Comparison of ENCODE assay signal across 8 mouse cellular contexts in the genomic region with DNA sequence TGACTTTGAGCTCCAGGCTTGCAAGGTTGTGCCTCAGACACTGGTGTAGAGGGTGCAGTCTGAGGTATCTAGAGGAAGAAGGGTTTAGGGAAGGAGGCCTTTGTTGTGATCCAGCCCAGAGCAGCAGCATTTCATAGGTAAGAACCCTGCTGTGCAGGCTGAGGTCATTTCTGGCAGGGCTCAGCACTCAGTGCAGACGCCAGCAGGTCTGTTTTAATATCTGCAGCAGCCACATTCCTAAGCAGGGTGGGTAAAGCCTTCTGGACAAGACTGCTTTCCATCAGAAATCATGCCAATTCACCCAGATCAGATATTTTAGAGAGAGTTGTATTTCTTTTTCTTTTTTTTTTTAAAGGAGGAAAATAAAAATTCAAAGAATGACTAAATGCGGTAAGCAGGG.
DNase-seq lines count a peak whose midpoint lies in the region; ATAC-seq and TF ChIP-seq lines count a peak whose summit lies in the region.

No protein-coding gene starts in this region.

- H3K27ac ChIP-seq in kidney, embryonic 15.5 days = peak overlapping the region; percentile 55
- H3K27ac ChIP-seq in cerebellum, adult 2 months (ENCODE audit: insufficient read depth, low read length) = peak overlapping the region; percentile 90
- H3K27ac ChIP-seq in heart, embryonic 12.5 days (ENCODE audit: poor library complexity, severe bottlenecking) = peak overlapping the region; percentile 73

- H3K27me3 ChIP-seq in kidney, embryonic 15.5 days = no peaks in the 10 kb centered on the region
- no peaks in the 10 kb centered on the region for H3K27me3 ChIP-seq in cerebellum, adult 2 months (ENCODE audit: control insufficient read depth, insufficient read depth, low read length)
- no peaks in the 10 kb centered on the region for H3K27me3 ChIP-seq in heart, embryonic 12.5 days (replicated peaks)

- no peak overlapping the region for H3K9ac ChIP-seq in kidney, embryonic 15.5 days
- H3K9ac ChIP-seq in heart, embryonic 12.5 days = no peak overlapping the region

- no peak overlapping the region for H3K4me2 ChIP-seq in kidney, embryonic 15.5 days
- H3K4me2 ChIP-seq in heart, embryonic 12.5 days = no peak overlapping the region

- TF ChIP-seq CTCF in cerebellum, adult 2 months (IDR thresholded peaks at IDR 0.05; ENCODE audit: borderline replicate concordance, insufficient read depth, low read depth, low read length) = no peak

- no peaks in the 10 kb centered on the region for H3K9me3 ChIP-seq in kidney, embryonic 15.5 days (replicated peaks)
- no peaks in the 10 kb centered on the region for H3K9me3 ChIP-seq in heart, embryonic 12.5 days (replicated peaks)

- H3K4me1 ChIP-seq in kidney, embryonic 15.5 days = peaks cover 23% of the 10 kb centered on the region; the same call in 1 of the 2 replicates
- peaks cover 29% of the 10 kb centered on the region; the same call in 1 of the 2 replicates for H3K4me1 ChIP-seq in cerebellum, adult 2 months (ENCODE audit: control insufficient read depth, insufficient read depth, low read length)
- H3K4me1 ChIP-seq in heart, embryonic 12.5 days (replicated peaks) = peaks cover 85% of the 10 kb centered on the region

- H3K4me3 ChIP-seq in kidney, embryonic 15.5 days (replicated peaks) = no peak overlapping the region
- H3K4me3 ChIP-seq in cerebellum, adult 2 months (replicated peaks; ENCODE audit: insufficient read depth, low read depth, low read length) = no peak overlapping the region
- no peak overlapping the region for H3K4me3 ChIP-seq in heart, embryonic 12.5 days

- ATAC-seq in kidney, embryonic 15.5 days (replicated peaks; ENCODE audit: low FRiP score) = peak; percentile 48; the same call in 1 of the 2 replicates
- peak; percentile 42; the same call in 1 of the 2 replicates for ATAC-seq in heart, embryonic 12.5 days (ENCODE audit: insufficient number of reproducible peaks, low FRiP score)
- no peak for ATAC-seq in megakaryocyte progenitor cell, adult 5-6 weeks (replicated peaks; ENCODE audit: poor library complexity)
- no peak for ATAC-seq in granulocyte monocyte progenitor cell, adult 5-6 weeks (replicated peaks; ENCODE audit: poor library complexity, severe bottlenecking)

- H3K36me3 ChIP-seq in kidney, embryonic 15.5 days = no peaks in the 10 kb centered on the region
- H3K36me3 ChIP-seq in heart, embryonic 12.5 days = no peaks in the 10 kb centered on the region

- no peak for TF ChIP-seq POLR2A in cerebellum, adult 2 months (IDR thresholded peaks at IDR 0.05; ENCODE audit: borderline replicate concordance, insufficient read depth, low read length)

- WGBS in kidney, embryonic 15.5 days = 57% methylated on average over 2 of the region's 2 CpGs
- WGBS in cerebellum, adult 2 months = 26% methylated on average over 2 of the region's 2 CpGs
- WGBS in heart, embryonic 12.5 days = 19% methylated on average over 2 of the region's 2 CpGs

- no peak for DNase-seq in kidney, adult 8-10 months
- peak; percentile 86 to 91 for DNase-seq in cerebellum, adult 2 months
- peak; percentile 66 for DNase-seq in lung, postnatal 36 days
- no peak for DNase-seq in urinary bladder, postnatal 25 days (ENCODE audit: low spot score)

Comparison
In these comparisons a context has a peak if more than half of its experiments do, and no peak if none do; other contexts are left out.
1. ATAC-seq: peak in kidney, embryonic 15.5 days (single experiment) and heart, embryonic 12.5 days (single experiment); none in megakaryocyte progenitor cell, adult 5-6 weeks (single experiment) and granulocyte monocyte progenitor cell, adult 5-6 weeks (single experiment).
2. DNase-seq: peak in cerebellum, adult 2 months (2 of 2) and lung, postnatal 36 days (single experiment); none in kidney, adult 8-10 months (0 of 2) and urinary bladder, postnatal 25 days (single experiment).
3. Peak in every context shown above with its lines, with median percentiles within 50 percentile points of each other: H3K27ac ChIP-seq.